Mouse (Mus musculus) adrenal gland, adult 2 months (tissue): ENCODE data around the gene Elf5. TPM values are rescaled to one million over a fixed set of nuclear protein-coding genes. Genes with fewer than 3 reads are reported as not detected.

Experiments
- DNase-seq: peaks from one replicate; pipeline ENCODE4 v3.0.0; 2021
- long read RNA-seq: library from polyadenylated mRNA; stranded (forward); transcript quantifications from one replicate; pipeline ENCODE4 v2.0.0, GENCODE M21; 2021
- polyA plus RNA-seq: library from polyadenylated mRNA; depleted of rRNA; stranded (reverse); fragments of >200 nt; gene quantifications from 2 replicates; pipeline ENCODE4 v1.2.3, GENCODE M21; 2012; rRNA removed
- total RNA-seq, 2 experiments: library from RNA; stranded (reverse); gene quantifications; 2 replicates each; pipeline ENCODE4 v1.2.3; 2021

Elf5 gene
- total RNA-seq, result not detected
- polyA plus RNA-seq, result not detected in 2 replicates
- long read RNA-seq, result 0 reads

DNA sequence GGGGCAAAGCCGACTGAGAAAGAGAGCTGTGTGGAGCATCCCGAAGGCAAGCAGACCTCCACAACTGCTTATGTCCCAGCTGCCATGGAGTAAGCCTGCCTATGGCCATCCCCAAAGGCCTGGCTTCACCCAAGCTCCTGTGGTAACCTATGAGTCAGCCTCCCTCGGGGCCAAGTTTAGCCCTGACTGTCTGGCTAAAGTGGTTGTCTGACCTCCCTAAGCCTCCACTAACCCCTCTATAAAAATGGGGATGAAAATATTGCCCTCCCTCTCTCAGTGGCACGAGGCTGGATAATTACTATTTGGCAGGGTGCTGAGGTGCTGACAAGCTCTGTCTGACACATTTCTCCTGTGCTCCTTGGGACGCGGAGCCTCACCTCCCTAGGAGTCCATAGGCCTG lies at the start of gene Elf5:
Gene Elf5, plus strand, starts transcription at position 341 of the 400 bp plus-strand sequence.
- peak; percentile 48 for DNase-seq

DNA sequence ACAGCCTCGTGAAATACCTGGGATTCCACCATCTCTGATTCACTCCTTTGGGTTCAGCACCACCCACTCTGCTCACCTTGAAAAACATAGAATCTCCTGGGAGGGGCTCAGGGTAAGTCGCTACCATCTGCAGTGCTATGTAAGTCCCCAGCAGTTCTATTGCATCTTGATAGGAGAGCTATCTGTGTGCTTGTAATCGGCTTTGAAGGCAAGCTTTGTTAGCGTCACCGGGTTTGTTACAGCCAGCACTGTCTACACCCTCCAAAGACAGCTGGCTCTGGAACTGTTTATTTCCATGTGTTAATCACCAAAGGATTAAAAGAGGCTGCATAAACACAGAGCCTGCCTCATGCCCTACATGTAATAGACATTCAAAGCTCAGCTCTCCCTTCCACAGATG lies 38.9 kb upstream of the Elf5 start:
- DNase-seq, result no peak

DNA sequence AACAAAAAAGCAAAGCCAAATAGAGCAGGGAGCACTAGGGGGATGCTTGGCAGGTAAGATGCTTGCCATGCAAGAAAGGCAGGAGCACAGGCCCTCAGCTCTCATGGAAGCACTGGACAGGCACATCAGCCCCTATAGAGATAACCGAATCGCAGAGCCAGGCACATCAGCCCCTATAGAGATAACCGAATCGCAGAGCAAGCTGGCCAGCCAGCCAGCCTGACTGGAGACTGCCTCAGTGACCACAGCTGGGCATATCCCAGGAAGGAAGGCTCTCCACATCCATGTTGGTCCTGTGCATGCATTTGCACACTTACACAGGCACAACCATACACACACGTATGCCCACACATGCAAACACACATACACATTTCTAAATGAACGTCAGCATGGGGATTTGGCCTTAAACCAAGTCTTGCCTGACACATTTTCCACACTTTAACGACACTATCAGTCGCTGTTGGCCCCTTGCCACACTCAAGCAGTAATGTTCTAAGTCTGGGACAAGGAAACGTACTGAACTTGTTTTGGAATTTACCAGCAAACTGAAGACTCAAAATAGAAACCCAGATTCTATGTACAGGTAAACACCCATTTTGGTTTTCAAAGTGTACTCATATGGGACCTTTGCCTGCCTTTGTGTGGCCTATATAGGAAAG lies 31.9 kb upstream of the Elf5 start:
- no peak for DNase-seq

DNA sequence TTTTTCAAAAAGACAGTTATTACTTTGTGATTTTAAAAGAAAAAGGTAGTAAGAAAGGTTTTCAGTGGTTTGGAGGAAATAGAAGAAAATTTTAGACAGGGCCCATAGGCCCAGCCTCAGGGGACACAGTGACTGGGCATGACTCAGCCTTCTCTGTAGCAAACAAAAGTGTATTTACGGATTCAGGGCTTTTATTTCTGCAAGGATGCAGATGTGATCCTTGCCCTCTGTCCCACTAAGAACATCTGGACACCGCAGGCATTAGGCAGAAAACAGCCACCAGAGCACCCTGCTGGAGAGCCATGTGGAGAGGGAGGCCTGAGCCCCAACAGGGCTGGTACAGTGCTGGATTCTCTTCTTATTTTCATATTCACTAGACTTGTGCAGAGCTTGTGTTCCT lies 29.3 kb upstream of the Elf5 start:
- DNase-seq, result no peak

DNA sequence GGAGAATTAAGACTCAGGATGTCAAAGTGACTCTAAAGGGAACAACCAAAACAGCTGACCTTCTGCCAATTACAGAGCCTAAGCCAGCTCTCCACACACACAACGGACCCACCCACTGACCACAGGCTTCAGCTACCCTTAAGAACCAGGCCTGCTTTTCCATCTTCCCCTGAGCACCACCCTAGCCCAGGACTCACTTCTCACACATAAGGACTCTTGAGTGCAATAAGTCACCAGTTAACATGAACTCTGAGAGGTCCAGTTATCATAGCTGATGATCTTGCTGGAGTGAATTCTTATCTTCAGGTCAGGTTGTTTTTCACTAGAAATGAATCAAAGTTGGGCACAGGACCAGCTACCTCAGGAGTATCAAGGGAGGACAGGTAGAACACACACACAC lies 23.6 kb upstream of the Elf5 start:
- DNase-seq, result no peak

DNA sequence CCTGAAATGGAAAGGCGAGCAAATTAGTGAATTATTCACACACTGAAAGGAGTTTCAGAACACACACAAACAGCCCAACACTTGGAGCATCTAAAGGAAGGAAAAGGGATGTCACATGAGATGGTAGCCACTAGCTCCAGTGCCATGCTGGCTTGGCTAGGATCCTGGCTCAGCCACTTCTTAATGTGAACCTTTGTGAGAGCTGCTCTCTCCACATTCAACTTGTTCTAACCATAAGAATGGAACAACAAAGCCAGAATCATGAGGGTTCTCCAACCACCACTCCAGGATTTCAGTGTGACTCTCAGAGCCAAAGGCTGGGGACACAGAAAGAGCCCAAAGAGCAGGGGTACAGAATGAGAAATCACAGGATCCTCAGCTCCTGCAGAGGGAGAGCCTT lies 23.2 kb upstream of the Elf5 start:
- no peak for DNase-seq

DNA sequence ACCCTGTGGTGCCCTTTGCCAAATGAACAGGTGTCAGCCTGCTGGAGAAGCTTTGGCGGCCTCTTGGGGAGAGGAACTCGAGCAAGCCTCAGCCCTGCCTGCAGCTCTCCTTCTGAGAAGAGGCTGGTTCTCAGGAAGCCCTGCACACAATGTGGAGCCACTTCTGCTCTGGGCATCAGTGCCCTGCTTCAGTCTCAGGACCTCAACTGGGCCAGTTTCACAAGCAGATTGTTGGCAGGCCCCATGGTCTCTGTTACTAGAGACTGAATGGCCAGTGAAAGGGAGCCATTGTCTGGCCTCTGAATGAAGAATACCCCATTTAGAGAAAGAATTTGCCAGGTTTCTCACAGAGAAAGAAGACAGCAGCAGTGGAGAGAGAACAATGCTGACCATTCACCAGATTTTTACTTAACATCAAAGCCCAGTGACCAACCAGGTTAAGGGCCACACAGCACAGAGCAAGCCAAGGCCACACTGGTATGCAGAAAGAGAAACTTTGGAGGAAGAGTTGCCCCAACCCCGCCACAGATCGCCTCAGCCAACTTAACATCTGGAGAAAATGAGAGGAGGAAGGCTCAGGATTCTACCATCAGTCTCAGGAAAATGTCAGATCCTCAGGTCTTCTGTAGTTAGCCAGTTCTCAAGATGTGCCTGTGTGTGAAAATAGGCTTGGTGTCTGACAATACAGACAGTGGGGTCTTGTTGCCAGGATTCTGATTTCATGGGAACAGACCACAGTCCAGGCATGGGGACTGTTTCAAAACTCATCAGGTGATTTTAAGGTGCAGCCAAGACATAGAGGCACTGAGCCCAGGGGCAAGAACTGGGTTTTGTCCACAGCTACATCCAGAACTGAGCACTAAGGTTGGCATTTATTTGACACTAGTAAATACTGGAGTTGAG lies 21.2 kb upstream of the Elf5 start:
- no peak for DNase-seq

DNA sequence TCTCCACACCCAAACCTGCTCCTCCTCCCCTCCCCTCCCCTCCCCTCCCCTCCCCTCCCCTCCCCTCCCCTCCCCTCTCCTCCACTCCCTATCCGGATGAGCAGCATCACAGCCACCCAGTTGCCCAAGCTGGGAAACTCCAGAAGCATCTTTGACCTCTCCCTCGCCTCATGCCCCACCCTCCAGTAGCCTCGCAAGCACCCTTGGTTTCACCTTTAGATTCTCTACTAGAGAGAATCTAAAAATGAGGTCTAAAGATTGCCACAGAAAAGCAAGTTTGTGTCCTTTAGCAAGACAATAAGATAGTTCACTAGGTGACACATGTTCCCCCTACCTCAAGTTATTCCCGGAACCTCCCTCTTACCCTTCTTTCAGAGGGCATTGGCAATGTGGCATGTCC lies 19.9 kb upstream of the Elf5 start:
- no peak for DNase-seq

DNA sequence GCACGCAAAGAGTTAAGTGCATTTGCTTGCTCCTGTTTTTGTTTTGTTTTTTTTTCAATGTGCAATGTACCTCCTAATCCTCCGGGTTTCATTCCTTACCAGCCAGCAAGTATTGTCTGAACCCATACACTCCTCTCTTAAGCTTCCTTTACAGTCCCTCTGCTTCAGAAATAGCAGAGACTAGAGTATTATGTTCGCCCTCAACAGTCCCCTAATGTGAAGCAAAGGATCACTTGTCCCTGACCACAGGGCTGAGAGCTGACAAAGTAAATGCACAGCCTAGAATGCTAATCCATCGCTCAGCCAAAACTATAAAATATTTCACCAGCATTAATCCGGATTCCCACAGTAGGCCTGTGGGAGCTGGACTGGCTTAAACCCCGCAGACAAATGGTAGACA lies 13.4 kb upstream of the Elf5 start:
- no peak for DNase-seq

DNA sequence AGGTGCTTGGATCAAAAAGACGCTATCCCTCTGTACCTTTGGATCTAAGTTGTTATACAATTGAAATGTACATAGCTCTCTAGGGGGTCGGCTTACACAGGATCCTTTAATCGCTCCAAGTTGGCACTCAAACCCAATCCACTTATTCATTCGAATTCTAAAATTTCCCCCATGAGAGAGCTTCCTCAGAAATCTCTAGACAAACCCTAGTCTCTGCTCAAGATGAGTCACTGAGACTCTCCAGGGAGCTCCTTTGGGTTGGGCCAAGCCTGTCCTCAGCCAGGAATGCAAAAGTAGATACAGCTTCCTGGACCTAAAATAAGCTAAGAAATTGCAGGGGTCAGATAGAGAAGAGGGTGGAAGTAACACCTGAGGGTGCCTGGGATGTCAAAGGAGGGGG lies 10.8 kb upstream of the Elf5 start:
- DNase-seq, result no peak

DNA sequence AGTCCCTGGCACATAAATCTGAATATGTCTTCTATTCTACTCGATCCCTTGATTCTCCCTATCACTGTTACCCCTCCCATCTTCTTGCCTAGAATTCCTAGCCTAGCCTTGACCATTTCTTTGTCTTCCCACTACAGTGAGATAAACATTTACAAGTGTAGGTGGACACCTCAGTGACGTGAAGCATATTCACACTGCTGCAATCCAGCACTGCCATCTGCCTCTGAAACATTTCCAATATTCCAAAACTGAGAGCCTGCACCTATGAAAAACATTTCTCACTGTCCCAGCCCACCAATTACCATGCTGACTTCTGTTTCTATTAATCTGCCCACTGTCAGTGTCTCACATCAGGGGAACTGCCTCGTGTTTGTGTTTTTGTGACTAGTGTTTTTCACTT lies 5.2 kb upstream of the Elf5 start:
- no peak for DNase-seq

DNA sequence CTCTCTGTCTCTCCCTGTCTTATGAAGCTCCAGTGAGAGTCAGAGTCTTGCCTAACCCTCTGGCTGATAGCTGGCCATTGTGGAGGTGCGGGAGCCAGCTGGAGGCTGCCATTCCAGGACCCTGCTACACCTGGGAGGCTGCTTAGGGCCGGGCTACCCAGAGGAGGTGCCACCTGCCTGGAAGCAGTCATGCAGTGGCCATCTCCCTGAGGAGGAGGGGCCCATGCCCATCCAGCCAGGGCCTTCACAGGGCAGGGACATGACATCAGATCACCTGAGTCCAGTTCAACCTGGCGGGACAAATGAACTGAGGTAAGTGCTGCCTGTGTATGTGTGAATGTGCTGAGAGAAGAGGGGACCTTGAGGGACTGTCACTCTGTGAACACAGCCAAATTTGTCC lies 328 bp downstream of the Elf5 start:
- no peak for DNase-seq

DNA sequence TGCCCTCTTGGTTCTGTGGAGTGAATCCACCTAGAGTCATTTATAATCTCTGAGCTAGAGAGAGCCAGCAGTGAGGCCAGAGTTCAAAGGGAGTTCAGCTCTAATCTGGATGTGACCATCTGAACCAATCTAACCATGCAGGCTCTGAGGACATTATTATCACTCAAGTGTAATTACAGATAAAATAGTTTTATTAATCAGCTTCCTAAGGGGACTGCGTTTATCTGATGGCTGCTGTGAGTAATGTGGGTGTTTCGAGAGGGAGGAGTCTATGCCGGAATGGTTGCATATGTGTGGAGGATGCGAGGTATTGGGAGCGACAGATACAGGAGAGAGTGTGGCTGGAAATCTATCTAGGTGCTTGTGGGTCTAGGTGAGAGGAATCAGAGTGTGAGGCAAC lies 1.9 kb downstream of the Elf5 start:
- no peak for DNase-seq

DNA sequence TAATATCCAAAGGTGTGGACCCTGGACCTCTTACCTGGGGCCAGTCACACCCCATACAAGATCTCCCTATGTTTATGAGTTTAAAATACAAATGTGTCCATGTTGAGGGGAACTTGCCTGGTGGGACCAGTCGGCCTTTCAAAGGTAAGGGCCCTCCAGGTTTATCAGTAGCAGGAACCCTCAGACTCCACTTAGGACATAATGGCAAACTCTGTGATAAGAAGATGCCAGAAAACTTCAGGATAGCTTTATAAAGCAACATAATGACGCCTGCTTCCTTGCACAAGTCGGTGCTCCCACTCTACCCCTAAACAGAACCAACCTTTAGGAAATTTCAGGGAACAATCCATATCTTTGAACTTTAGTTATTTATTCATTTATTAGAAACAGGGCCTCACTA lies 4.3 kb downstream of the Elf5 start:
- DNase-seq, result no peak

DNA sequence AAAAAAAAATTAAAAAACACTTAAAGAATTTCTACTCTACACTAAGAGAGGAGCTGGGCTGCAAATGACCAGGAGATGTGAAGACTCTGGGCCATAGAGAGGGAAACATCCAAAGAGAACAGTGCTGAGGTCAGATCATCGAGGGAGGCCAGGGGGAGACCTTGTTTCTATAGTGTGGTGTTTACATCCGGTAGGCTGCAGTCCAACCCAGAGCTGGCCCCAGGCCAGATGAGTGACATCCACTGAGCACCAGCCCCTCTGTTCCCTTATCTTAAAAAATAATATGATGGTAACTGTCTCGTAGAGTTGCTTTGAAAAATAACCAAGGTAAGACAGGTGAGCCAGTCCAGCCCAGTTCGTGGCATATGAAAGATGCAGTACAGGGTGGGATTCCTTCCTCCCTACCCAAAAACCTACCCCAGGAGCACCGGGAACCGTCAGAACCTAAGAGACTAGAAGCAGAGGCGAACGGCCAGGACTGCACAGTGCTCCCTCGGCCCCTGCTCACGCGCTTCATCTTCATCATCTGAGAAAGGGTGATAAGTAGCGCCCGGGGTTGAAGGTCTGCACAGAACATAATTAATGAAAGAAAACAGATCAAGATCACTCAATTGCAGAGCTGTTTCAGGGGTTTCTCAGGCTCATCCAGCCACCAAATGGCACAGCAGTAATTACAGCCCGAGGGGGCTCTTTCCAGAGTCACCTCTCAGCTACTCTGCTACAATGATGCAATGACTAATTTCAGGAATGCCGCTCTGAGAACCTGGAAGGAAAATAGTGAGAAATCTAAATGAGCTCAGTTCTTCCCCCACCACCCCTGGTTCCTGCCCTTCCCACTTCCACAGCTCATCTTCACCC lies 9.4 kb downstream of the Elf5 start:
- DNase-seq, result no peak

DNA sequence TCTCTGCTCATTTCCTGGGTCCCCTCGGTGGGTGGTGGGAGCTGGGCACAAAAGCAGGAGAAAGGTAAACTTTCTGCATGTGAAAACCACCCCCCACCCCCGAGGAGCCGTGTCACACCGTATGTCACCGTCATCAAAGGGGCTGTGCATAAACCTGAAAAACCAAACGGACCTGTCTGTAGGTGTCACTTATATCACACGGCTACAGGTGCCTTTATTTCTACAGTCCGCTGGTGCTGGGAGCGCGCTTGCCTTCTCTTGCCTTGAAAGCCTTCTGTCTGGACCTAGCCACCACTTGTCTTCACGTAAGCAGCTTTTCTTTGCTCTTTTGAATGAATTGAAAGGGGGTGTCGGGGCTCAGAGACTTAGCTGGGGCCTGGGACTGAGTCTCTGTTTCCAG lies 12.4 kb downstream of the Elf5 start:
- DNase-seq, result no peak

DNA sequence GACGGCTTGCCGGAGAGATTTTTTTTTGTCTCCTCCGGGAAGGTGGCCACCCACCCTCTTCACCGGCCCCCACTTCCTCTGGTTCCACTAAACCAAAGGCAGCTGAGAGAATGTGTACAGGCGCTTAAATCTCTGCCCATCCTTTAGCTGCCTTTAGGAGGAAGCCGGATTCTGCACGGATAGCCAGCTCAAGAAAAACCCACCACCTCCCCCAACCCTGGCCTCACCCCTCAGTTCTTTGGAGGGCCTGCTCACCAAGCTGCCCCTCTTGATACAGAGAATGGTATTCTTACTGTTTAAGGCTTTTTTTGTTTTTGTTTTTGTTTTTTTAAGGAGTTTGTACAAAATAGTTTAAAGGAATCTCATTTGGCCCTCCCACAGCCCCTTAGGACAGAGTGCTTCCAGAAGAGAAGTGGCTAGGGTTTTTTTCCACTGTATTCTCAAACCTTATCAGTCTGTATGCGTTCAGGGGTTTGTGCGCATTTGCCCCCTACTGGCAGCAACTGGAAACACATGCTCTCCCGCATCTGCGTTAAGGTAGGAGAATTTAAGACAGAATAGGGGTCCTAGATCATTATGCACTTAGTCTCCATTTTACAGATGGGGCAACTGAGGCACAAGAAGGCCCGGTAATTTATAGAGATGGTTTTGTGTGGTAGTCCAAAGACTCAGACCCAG lies 13.0 kb downstream of the Elf5 start:
- peak; percentile 44 for DNase-seq

DNA sequence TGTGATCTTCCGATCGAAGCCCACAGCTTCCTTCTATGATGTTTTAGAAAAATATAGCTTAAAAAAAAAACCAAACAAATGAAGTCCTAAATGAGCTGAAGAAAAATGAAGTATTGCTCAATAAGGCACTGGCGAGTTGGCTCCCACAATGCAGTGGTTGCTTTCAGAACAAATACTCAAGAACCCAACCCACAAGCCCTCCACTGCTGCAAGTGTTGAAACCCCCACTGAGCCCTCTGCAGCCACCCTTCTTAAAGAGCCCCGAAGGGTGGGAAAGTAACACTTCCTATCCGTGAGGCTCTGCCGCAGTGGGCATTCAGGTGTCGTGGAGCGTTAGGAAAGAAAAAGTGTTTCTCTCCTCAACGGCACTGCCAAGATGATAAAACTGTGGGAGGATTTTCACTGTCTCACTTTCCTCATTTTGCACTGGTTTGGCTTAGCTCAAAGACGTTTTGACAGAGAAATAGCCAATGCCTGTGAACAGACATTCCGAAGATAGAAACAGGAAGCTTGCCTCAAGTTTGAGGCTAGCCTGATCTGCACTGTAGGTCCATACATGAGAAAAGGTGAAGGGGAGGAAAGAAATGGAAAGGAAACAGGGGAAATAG lies 14.1 kb downstream of the Elf5 start:
- DNase-seq, result no peak

DNA sequence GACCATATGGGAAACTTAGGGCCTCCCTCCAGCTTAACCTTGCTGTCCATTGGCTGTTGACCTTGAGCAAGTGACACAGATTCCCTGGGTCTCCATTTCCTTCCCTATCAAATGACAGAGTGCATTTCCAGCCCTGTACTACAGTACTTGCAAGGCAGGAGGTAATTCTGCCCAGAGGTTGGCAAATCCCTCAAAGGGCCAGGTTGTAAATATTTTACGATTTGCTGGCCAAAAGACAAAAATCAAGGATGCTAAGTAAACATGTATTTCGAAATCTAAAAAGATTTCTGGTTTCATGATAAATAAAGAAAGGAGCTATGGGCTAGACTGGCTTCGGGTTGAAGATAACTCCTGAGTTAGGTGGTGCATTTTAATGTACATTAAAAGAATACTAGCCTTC lies 16.9 kb downstream of the Elf5 start:
- no peak for DNase-seq

DNA sequence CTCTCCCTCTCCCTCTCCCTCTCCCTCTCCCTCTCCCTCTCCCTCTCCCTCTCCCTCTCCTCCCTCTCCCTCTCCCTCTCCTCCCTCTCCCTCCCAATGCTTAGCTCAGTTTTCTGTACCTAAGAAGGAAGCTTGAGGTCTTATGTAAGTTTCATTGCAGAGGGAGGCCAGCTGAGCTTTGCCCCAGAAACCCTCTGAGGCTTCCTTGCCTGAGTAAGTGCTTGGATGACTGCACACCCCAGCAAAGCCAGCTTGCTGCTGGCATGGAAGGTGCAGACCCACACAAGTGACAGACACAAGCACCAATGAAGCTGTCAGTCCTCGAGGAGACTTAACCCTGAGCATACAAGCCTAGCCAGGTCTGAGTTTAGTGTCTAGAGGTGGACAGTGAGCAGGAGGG lies 19.2 kb downstream of the Elf5 start:
- no peak for DNase-seq

DNA sequence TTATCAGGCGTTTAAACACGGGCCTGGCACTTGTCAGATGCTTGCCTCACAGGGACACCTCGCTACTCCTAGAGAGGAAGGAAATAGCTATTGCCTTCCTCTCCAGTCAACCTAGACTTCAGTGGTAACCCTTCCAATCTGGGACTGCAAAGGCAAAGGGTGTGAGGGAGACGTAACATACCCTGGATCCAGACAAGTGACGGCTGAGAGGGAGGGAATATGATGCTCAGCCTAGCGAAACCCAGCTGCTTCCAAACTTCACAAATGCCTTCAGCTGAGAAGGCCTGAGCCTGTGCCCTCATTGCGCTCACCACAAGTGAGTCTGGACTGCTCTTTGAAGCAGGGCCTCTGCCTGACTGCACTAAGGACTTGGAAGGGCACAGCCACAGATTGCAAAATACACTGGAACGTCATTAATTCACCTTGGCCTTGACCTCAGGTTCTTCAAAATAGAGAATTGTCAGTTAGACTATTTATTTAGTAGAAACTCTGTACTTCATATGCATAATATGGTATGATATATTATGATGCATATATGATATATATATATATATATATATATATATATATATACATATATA lies 21.3 kb downstream of the Elf5 start:
- peak; percentile 37 for DNase-seq
